Mouse (Mus musculus) midbrain, embryonic 13.5 days (tissue): ENCODE measurements at regions not wholly inside any gene's neighbourhood (a gene's known extent, or its start where the extent isn't known, plus 50 kb on each side); places are given as distances from the start of the nearest gene placed in this dataset. TPM values are rescaled to one million over a fixed set of nuclear protein-coding genes. Genes with fewer than 3 reads are reported as not detected.
"Not testable (repeated sequence)": the region's sequence is repeated elsewhere in the genome, so short reads cannot be mapped to it uniquely, and the experiment has no call there.

Source experiments
- ATAC-seq: fragments of 200-750 bp; cut with Nextera tagmentation; 2 replicates; pipeline ENCODE4 v1.8.0; 2017; ENCODE audit warnings: mild to moderate bottlenecking, moderate TSS enrichment, moderate library complexity
- H3K27ac ChIP-seq: fragments of 300-500 bp; sonication (generic); 2 replicates; pipeline ENCODE4 v1.5.1; 2015; ENCODE audit warnings: inconsistent platforms, mild to moderate bottlenecking, moderate library complexity
- H3K27me3 ChIP-seq: fragments of 300-500 bp; sonication (generic); 2 replicates; pipeline ENCODE4 v1.6.1; 2015; ENCODE audit warnings: mild to moderate bottlenecking, inconsistent platforms
- H3K36me3 ChIP-seq: fragments of 300-500 bp; sonication (generic); 2 replicates; pipeline ENCODE4 v1.6.1; 2015; ENCODE audit warnings: mild to moderate bottlenecking, inconsistent platforms
- H3K4me1 ChIP-seq: fragments of 300-500 bp; sonication (generic); replicated peaks from 2 replicates; pipeline ENCODE4 v1.6.1; 2015; ENCODE audit warnings: inconsistent platforms
- H3K4me2 ChIP-seq: fragments of 300-500 bp; sonication (generic); replicated peaks from 2 replicates; pipeline ENCODE4 v1.6.1; 2015; ENCODE audit warnings: moderate library complexity, mild to moderate bottlenecking, inconsistent platforms
- H3K4me3 ChIP-seq: fragments of 300-500 bp; sonication (generic); replicated peaks from 2 replicates; pipeline ENCODE4 v1.5.1; 2015; ENCODE audit warnings: mild to moderate bottlenecking, inconsistent platforms
- H3K9ac ChIP-seq: fragments of 300-500 bp; sonication (generic); replicated peaks from 2 replicates; pipeline ENCODE4 v1.6.1; 2015; ENCODE audit warnings: mild to moderate bottlenecking, inconsistent platforms
- H3K9me3 ChIP-seq: fragments of 300-500 bp; sonication (generic); 2 replicates; pipeline ENCODE4 v1.6.1; 2016; ENCODE audit warnings: mild to moderate bottlenecking, inconsistent platforms
- WGBS: fragments of 180-500 bp; shearing (Covaris S2); methylation state at CpG from one replicate; pipeline ENCODE4 v1.1.7; 2015; 5-methylcytosine and 5-hydroxymethylcytosine counted together
- microRNA-seq: library from miRNA; unstranded; fragments of <30 nt; microRNA quantifications from one replicate; pipeline ENCODE4, GENCODE M21; 2016

DNA sequence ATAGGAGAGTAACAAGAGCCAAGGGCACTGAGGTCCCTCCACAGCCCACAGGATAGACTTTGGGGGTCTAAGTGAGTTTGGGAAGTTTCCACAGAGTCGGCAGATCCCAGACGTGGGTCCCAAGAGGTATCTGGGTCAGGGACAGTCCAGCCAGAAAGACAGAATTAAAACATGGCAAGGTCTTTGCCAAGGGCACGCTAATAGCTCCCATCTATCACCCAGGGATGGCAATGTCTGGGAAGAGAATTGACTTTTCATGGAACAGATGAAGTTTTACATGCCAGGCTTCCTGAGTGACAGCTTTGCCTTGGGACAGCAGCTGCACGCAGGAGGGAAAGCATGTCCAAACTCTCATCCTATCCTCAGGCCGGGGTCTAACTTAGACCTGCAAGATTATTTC lies 563.5 kb downstream of the Gm10330 start:
- not testable (repeated sequence) for H3K4me1 ChIP-seq, H3K27me3 ChIP-seq, H3K4me2 ChIP-seq, ATAC-seq, H3K4me3 ChIP-seq, H3K27ac ChIP-seq, H3K36me3 ChIP-seq, H3K9ac ChIP-seq, H3K9me3 ChIP-seq
- 79% methylated on average over 3 of the region's 5 CpGs for WGBS

DNA sequence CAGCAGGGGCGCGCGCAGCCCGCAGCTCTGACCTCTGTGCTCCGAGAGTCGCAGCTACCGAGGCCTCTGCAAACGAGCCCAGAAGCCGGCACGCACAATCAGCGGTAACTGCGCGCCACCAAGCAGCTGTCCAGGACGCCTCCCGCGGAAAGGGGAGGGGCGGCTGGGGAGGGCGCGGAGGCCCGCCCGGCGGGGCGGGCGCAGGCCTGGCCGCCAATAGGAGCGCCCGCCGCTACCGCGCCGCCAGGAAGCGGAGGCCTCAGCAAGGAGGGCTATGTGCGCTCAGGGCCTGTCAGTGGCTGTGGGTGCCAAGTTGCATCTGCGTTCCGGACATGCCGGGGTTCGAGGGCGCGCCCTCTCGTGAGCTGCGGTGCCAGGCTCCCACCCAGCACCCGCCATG lies 590.5 kb downstream of the Gm10330 start:
- not testable (repeated sequence) for H3K9me3 ChIP-seq, H3K4me1 ChIP-seq, H3K27me3 ChIP-seq, H3K36me3 ChIP-seq, H3K27ac ChIP-seq
- whole genome bisulfite sequencing = 2% methylated on average over 28 of the region's 42 CpGs
- Histone ChIP-seq H3K4me2 (peak overlapping the region; percentile 47), H3K9ac (peak overlapping the region; percentile 46), H3K4me3 (peak overlapping the region; percentile 43)
- peak; percentile 82 for ATAC-seq

DNA sequence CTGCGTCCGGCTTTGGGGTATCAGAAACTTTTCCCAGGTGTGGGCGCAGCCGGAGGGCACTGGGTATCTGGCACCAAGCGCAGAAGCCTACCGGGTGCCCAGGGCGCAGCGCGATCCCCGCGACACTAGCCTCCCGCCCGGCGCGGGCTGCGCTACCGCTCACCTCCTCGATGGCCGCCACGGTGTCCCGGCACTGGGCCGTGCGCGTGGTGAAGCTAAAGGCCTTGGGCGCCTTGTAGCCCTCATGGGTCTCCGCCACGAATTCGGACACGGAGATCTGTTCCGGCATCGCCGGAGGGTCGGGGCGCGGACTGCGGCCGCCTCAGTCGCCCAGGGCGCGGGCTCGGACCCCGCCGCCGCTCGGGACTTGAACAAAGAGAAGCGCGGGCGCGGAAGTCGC lies 591.0 kb downstream of the Gm10330 start:
- not testable (repeated sequence) for H3K27me3 ChIP-seq, H3K4me1 ChIP-seq, H3K9me3 ChIP-seq, H3K36me3 ChIP-seq, ATAC-seq, H3K27ac ChIP-seq
- 2% methylated on average over 44 of the region's 50 CpGs for WGBS
- Histone ChIP-seq H3K4me2 (peak overlapping the region; percentile 47), H3K9ac (peak overlapping the region; percentile 46), H3K4me3 (peak overlapping the region; percentile 43)

Small RNA genes in the stretch of these regions (microRNA-seq; reads per million reads assigned to microRNA genes)
- gene Gm26140 = not detected
